Mouse (Mus musculus) NIH3T3 (cell line): Measurements from ENCODE around the gene Trip13.

Source experiments
- DNase-seq: peaks from one replicate; pipeline ENCODE4 v3.0.0-alpha.2; 2012; ENCODE audit warnings: low read depth

Trip13 gene

GRCm38 (mm10) chr13:73937321-73938176, at the start of gene Trip13, which contains the start of gene Brd9:
TSS of gene Trip13 (minus strand) at chr13:73937784.
TSS of gene Brd9 (plus strand) at chr13:73937811.
- peak; percentile 91 for DNase-seq

GRCm38 (mm10) chr13:73976935-73977334, 39.4 kb upstream of the Trip13 start:
- DNase-seq = no peak

GRCm38 (mm10) chr13:73974523-73974922, 36.9 kb upstream of the Trip13 start:
- no peak for DNase-seq

GRCm38 (mm10) chr13:73970545-73971448, 33.2 kb upstream of the Trip13 start:
- DNase-seq = peak; percentile 76

- no peak for DNase-seq
These were observed 26.0 kb upstream of the Trip13 start, which contains the start of gene Zdhhc11 for GRCm38 (mm10) chr13:73963551-73963950. TSS of gene Zdhhc11 (plus strand) at chr13:73963851.

- peak; percentile 6 for DNase-seq
These were observed 23.6 kb upstream of the Trip13 start for GRCm38 (mm10) chr13:73961177-73961576.

GRCm38 (mm10) chr13:73960117-73960652, 22.6 kb upstream of the Trip13 start:
- no peak for DNase-seq

GRCm38 (mm10) chr13:73955531-73955930, 17.9 kb upstream of the Trip13 start:
- DNase-seq = no peak

GRCm38 (mm10) chr13:73954666-73955065, 17.1 kb upstream of the Trip13 start:
- DNase-seq = no peak

GRCm38 (mm10) chr13:73953551-73954130, 16.1 kb upstream of the Trip13 start:
- DNase-seq = no peak

- no peak for DNase-seq
These were observed 7.0 kb upstream of the Trip13 start for GRCm38 (mm10) chr13:73944606-73945005.

GRCm38 (mm10) chr13:73939101-73939500, 1.5 kb upstream of the Trip13 start:
- no peak for DNase-seq

GRCm38 (mm10) chr13:73938177-73938560, 585 bp upstream of the Trip13 start:
- peak; percentile 16 for DNase-seq

- no peak for DNase-seq
These were observed 655 bp downstream of the Trip13 start for GRCm38 (mm10) chr13:73936938-73937320.

- DNase-seq = no peak
These were observed 5.4 kb downstream of the Trip13 start for GRCm38 (mm10) chr13:73932201-73932600.

- DNase-seq = no peak
These were observed 24.5 kb downstream of the Trip13 start for GRCm38 (mm10) chr13:73913066-73913465.

GRCm38 (mm10) chr13:73907683-73908412, 29.7 kb downstream of the Trip13 start:
- peak; percentile 73 for DNase-seq

GRCm38 (mm10) chr13:73907136-73907535, 30.4 kb downstream of the Trip13 start:
- no peak for DNase-seq

GRCm38 (mm10) chr13:73897561-73897960, 40.0 kb downstream of the Trip13 start:
- no peak for DNase-seq

GRCm38 (mm10) chr13:73892493-73893178, 44.9 kb downstream of the Trip13 start:
- DNase-seq = peak; percentile 66

- peak; percentile 83 for DNase-seq
These were observed 50.1 kb downstream of the Trip13 start for GRCm38 (mm10) chr13:73887415-73887874.
